Mouse (Mus musculus) megakaryocyte, embryonic 14.5 days (primary cell): ENCODE data around the gene Gm21708. TPM values are rescaled to one million over a fixed set of nuclear protein-coding genes. Genes with fewer than 3 reads are reported as not detected.
"Not testable (repeated sequence)": the region's sequence is repeated elsewhere in the genome, so short reads cannot be mapped to it uniquely, and the experiment has no call there.

Experiments used
- H3K27me3 ChIP-seq: replicated peaks from 2 replicates; pipeline ENCODE3; 2012; ENCODE audit warnings: inconsistent platforms
- H3K36me3 ChIP-seq: replicated peaks from 2 replicates; pipeline ENCODE3; 2012; ENCODE audit warnings: low read length, inconsistent platforms, mixed read lengths
- H3K4me1 ChIP-seq: 2 replicates; pipeline ENCODE4 v1.6.1; 2012; ENCODE audit warnings: inconsistent platforms
- H3K4me3 ChIP-seq: replicated peaks from 2 replicates; pipeline ENCODE3; 2012; ENCODE audit warnings: moderate library complexity, mild to moderate bottlenecking, inconsistent platforms
- H3K9me3 ChIP-seq: 2 replicates; pipeline ENCODE4 v1.6.1; 2012; ENCODE audit warnings: inconsistent platforms
- polyA plus RNA-seq: library from polyadenylated mRNA; stranded (reverse); fragments of >175 nt; gene quantifications from 2 replicates; pipeline ENCODE4 v1.2.3, GENCODE M21; 2012; ENCODE audit warnings: low replicate concordance; ENCODE audit not compliant: insufficient read depth

Gm21708 gene
- polyA plus RNA-seq = not detected in 2 replicates

GRCm38 (mm10) chrY:3410067-3410466 lies at the start of gene Gm21708, which contains the start of gene Gm21704:
Gm21708 (minus strand) TSS chrY:3410167.
Gm21704 (minus strand) TSS chrY:3410167.
- not testable (repeated sequence) for H3K4me3 ChIP-seq, H3K36me3 ChIP-seq, H3K27me3 ChIP-seq

More at GRCm38 (mm10) chrY:3410067-3410466, at the start of gene Gm21708, which contains the start of gene Gm21704:
- not testable (repeated sequence) for H3K4me1 ChIP-seq, H3K9me3 ChIP-seq

Other genes starting within 250 kb of the Gm21708 start
- gene Gm21677, start 103.7 kb downstream of the Gm21708 start, polyA plus RNA-seq = not detected in 2 replicates
- not detected in 2 replicates for gene Gm21693, start 64.8 kb downstream of the Gm21708 start, polyA plus RNA-seq
- not detected in 2 replicates for gene Gm21704, start within 50 bp of the Gm21708 start, polyA plus RNA-seq